Mouse (Mus musculus) adrenal gland, adult (tissue): ENCODE measurements at regions not wholly inside any gene's neighbourhood (a gene's known extent, or its start where the extent isn't known, plus 50 kb on each side); places are given as distances from the start of the nearest gene placed in this dataset.

Experiments used
- DNase-seq, 2 experiments: peaks; one replicate each; pipeline ENCODE4 v3.0.0; 2022 to 2023; ENCODE audit warnings: low spot score in 1 of 2; ENCODE audit not compliant: inconsistent age in 2 of 2

- DNase-seq, result no peak
Observed at GRCm38 (mm10) chr13:32544986-32545740, 206.6 kb upstream of the Gmds start.

- no peak for DNase-seq
Observed at GRCm38 (mm10) chr13:32541611-32542010, 203.1 kb upstream of the Gmds start.

- no peak for DNase-seq
Observed at GRCm38 (mm10) chr13:32536241-32536640, 197.7 kb upstream of the Gmds start.

GRCm38 (mm10) chr13:32535602-32536001 lies 197.1 kb upstream of the Gmds start:
- DNase-seq, result no peak

GRCm38 (mm10) chr13:32530926-32531512 lies 192.5 kb upstream of the Gmds start:
- no peak for DNase-seq

DNA sequence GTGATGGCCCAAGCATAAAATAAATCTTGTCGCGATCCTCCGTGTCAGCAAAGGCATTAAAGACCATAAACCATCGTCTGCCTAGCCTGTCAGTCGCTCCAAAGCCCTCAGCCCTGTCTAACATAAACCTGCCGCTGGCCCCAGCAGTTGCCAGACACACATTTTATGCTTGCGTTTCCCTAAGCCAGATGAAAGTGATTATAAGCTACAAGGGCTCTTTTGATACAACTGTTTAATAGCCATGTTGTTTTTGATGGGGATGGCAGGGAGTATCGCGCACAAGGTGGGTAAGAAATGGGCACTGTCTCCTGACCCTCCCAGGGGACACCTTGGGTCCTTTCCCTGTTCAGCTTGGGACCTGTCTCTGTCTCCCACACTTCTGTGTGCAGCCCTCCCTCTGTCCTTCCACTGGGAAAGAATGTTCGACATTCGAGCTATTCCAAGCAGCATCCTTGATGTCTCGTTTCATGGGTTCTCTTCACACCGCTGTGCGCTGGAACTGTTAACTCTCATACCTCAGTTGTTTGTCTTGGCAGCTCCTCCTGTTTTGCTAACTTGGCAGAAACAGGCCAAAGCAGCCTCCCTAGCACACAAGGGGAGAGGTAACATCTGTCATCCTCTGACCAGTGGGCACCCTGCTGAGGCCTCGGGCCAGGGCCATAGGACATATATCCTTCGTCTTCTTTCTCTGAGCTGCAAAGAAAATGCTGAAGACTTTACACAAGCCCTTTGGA lies 180.2 kb upstream of the Gmds start:
- no peak for DNase-seq

DNA sequence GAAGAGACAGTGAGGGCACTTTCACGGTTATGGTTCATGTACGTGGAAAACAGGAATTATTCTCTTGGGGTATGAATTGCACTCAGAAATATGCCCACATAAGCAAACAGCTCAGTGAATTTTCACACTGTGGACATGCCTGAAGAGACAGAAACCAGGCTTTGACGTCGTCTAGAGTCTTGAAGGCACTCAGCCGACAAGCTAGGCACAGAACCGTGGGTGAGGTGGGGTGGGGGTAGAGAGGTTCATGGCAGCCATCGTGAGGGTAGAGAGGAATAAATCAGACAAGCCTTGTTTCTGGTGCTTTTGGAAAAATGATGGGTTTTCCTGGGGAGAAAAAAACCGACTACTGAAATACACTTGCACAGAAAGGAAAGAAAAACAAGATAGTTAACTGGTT lies 179.0 kb upstream of the Gmds start:
- DNase-seq, result no peak

GRCm38 (mm10) chr13:32509231-32510023 lies 170.9 kb upstream of the Gmds start:
- peak in 1 of 2 experiments; percentile 25 for DNase-seq

- no peak for DNase-seq
Observed at GRCm38 (mm10) chr13:32508447-32508846, 169.9 kb upstream of the Gmds start.

- DNase-seq, result no peak
Observed at GRCm38 (mm10) chr13:32507825-32508224, 169.3 kb upstream of the Gmds start.

GRCm38 (mm10) chr13:32498205-32498790 lies 159.8 kb upstream of the Gmds start:
- no peak for DNase-seq

DNA sequence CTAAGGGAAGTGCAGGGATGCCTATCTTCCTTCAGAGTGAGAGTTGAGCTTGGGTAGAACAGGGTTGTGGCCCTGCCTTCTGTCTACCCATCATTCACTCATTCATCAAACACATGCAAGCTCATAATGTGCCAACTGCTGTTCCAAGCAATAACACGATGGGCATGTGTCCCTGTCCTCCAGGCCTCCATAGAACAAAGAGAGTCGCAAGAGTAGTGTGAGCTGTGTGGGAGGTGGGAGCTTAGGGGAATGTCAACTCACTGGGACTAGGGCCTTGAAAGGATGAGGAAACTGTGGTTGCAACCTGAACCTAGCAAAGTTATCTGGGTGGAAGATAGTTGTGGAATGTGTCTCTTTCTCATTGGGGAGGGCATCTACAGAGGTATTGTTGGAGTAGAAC lies 157.7 kb upstream of the Gmds start:
- DNase-seq, result no peak

- peak in 1 of 2 experiments; percentile 35 for DNase-seq
Observed at GRCm38 (mm10) chr13:32495063-32495462, 156.5 kb upstream of the Gmds start.

GRCm38 (mm10) chr13:32493806-32494205 lies 155.3 kb upstream of the Gmds start:
- DNase-seq, result no peak

GRCm38 (mm10) chr13:32493309-32493708 lies 154.8 kb upstream of the Gmds start:
- DNase-seq, result peak; percentile 58 to 87

DNA sequence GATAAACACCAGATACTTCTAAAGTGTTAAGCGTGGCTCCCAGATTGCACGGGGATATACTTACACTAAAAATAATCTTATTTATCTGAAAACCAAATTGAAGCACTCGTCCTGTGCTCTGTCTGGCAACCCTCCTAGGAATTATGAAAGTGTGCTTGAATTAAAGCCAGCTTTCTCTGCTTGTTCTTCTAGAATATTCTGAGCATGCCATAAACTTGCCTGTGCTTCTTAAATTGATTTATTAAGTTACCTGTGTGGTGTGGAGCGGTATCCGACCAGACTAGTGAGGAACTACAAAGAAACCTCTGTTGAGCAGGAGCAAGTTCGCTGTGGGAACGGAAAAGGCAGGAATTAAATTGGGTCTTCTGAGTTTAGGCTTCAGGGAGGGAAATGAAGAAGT lies 154.0 kb upstream of the Gmds start:
- peak in 1 of 2 experiments; percentile 56 for DNase-seq

DNA sequence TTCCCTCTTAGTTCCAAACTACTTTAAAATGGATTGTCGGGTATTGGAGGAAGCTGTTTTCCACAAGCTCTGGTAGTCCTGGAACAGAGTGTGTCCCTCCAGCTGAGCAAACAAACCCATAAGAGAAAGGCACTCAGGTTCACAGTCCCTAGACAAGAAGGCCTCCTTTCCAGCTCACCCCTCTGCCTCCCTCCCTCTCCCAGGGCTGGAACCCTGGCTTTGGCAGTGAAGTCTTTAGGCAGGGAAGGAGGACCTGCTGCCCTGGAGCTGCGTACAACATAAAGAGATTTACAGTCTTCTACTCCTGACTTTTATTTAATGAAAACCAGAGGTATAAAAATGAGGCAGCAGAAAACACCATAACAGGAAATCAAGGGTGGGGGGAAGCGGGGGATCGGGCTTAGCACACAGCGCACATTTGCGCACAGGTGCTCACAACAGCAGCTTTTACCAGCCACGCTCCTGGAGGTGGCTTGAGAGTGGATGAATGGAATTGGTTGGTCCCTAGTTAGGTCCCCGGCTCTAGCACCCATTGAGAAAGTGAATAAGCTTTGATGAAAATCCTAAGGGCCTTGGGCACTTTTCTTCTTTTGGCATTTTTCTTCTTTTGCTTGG lies 143.0 kb upstream of the Gmds start:
- DNase-seq, result no peak

GRCm38 (mm10) chr13:32480029-32480428 lies 141.5 kb upstream of the Gmds start:
- no peak for DNase-seq

GRCm38 (mm10) chr13:32479118-32479818 lies 140.7 kb upstream of the Gmds start:
- DNase-seq, result peak in 1 of 2 experiments; percentile 51

DNA sequence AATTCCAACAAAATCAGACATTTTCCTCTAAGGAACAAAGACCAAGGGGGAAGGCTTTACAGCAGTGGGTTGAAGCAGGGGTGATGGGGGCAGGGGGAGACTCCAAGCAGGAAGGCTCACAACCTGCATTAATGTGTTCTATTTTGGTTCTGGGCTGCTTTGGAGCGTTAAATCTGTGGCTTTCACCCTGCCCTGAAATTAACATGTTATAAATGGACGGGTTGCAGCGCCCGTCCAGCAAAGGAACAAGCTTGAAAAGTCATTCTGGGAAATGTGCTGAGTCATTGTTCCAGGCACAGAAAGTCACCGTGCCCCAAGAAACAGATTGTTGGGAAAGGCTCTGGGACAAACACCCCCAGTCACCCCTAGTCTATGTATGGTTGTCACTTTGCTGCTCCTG lies 127.2 kb upstream of the Gmds start:
- peak; percentile 14 to 72 for DNase-seq
